13 mouse cellular contexts compared by ENCODE assay signal in genomic region chr7:29444527-29444926, GRCm38 (mm10).
DNase-seq lines count a peak whose midpoint lies in the region; ATAC-seq and TF ChIP-seq lines count a peak whose summit lies in the region.
"Had no signal": no experiment of that assay in that cellular context is flagged by ENCODE, and none has a peak within 500 bp of the region (broad histone marks: within the 10 kb centered on the region; RNA-seq: fewer than 3 reads in every experiment).

No protein-coding gene starts in this region.

- H3K27ac ChIP-seq in gastrocnemius, adult 2 months = peak overlapping the region; percentile 41
- peak overlapping the region; percentile 14 for H3K27ac ChIP-seq in lung, embryonic 15.5 days
- peak overlapping the region; percentile 40; the same call in 1 of the 2 replicates for H3K27ac ChIP-seq in olfactory bulb, adult 2 months (ENCODE audit: insufficient read depth, low read depth, low read length)

- H3K9me3 ChIP-seq in lung, embryonic 15.5 days = no peaks in the 10 kb centered on the region
- H3K9me3 ChIP-seq: heart, embryonic 12.5 days had no signal

- no peak overlapping the region for H3K4me3 ChIP-seq in gastrocnemius, adult 2 months
- no peak overlapping the region for H3K4me3 ChIP-seq in lung, embryonic 15.5 days
- no peak overlapping the region for H3K4me3 ChIP-seq in olfactory bulb, adult 2 months (ENCODE audit: insufficient read depth, low read depth, low read length)
- H3K4me3 ChIP-seq: heart, embryonic 12.5 days had no signal

- intact Hi-C loops in gastrocnemius, adult 2 months (cut with DNase I) = no loop called here
- intact Hi-C loops in gastrocnemius, postnatal 36 days (cut with DNase I) = no loop called here

- no peak for ATAC-seq in lung, embryonic 15.5 days (ENCODE audit: borderline replicate concordance, extremely low read depth, low FRiP score, low TSS enrichment)
- no peak for ATAC-seq in erythroid progenitor cell, adult 5-6 weeks (replicated peaks; ENCODE audit: low FRiP score, poor library complexity, severe bottlenecking)

- no peaks in the 10 kb centered on the region for H3K27me3 ChIP-seq in lung, embryonic 15.5 days

- TF ChIP-seq POLR2A in olfactory bulb, adult 2 months (IDR thresholded peaks at IDR 0.05; ENCODE audit: insufficient read depth, low read depth, low read length) = no peak

- WGBS in lung, embryonic 15.5 days = 54% methylated on average over 5 of the region's 5 CpGs
- WGBS in olfactory bulb, adult 2 months = 81% methylated on average over 5 of the region's 5 CpGs

- no peak overlapping the region for H3K9ac ChIP-seq in lung, embryonic 15.5 days
- H3K9ac ChIP-seq: heart, embryonic 12.5 days had no signal

- no peak overlapping the region for H3K4me2 ChIP-seq in lung, embryonic 15.5 days
- H3K4me2 ChIP-seq: heart, embryonic 12.5 days had no signal

- no peak for DNase-seq in gastrocnemius, adult 2 months
- DNase-seq in gastrocnemius, postnatal 36 days = no peak
- no peak for DNase-seq in lung, postnatal 14 days
- DNase-seq in Muller cell, postnatal 12 days (ENCODE audit: inconsistent ontology term) = peak; percentile 61
- no peak for DNase-seq in c-Kit-positive CD71-positive TER-119-positive erythroid progenitor cells, embryonic 14.5 days (ENCODE audit: low spot score)
- DNase-seq: adrenal gland, postnatal 25 days; cerebellum, adult 11 months; spleen, adult 18-20 months; thymus, adult 2 months had no signal

- TF ChIP-seq CTCF in gastrocnemius, adult 2 months (IDR thresholded peaks at IDR 0.05) = no peak
- no peak for TF ChIP-seq CTCF in olfactory bulb, adult 2 months (IDR thresholded peaks at IDR 0.05; ENCODE audit: insufficient read depth, low read depth, low read length)

- no peaks in the 10 kb centered on the region for H3K36me3 ChIP-seq in lung, embryonic 15.5 days
- H3K36me3 ChIP-seq: heart, embryonic 12.5 days had no signal

- peaks cover 27% of the 10 kb centered on the region; the same call in 1 of the 2 replicates for H3K4me1 ChIP-seq in lung, embryonic 15.5 days
- H3K4me1 ChIP-seq in olfactory bulb, adult 2 months (ENCODE audit: control insufficient read depth, insufficient read depth, low read length) = peaks cover 40% of the 10 kb centered on the region
